Mouse (Mus musculus) Patski (cell line): Measurements from ENCODE around the gene Zfp771. TPM values are rescaled to one million over a fixed set of nuclear protein-coding genes. Genes with fewer than 3 reads are reported as not detected.

ENCODE experiments used
- ATAC-seq: fragments of 100-300 bp; one replicate; pipeline ENCODE4 v1.8.0; 2021
- CTCF ChIA-PET: fragments of 350-600 bp; sonication (Branson Sonifier 250); formaldehyde crosslinking; loops from one replicate; lab custom pipeline; 2022; ENCODE audit warnings: inconsistent platforms; lab: Charles Lee
- POLR2A ChIA-PET: fragments of 350-600 bp; sonication (Branson Sonifier 250); formaldehyde crosslinking; loops from one replicate; lab custom pipeline; 2022; ENCODE audit warnings: antibody characterized with exemption, inconsistent platforms; lab: Charles Lee
- DNase-seq: peaks from one replicate; pipeline ENCODE4 v3.0.0-alpha.2; 2011; ENCODE audit warnings: low read depth, low spot score
- H3K27me3 ChIP-seq: fragments of 371-371 bp; one replicate; pipeline ENCODE4 v1.5.1; 2021
- CTCF ChIP-seq: fragments of 100-300 bp; IDR thresholded peaks from one replicate; pipeline ENCODE4 v1.5.1; 2021
- in situ Hi-C: fragments of 300-500 bp; cut with MboI; formaldehyde crosslinking; loops from 3 replicates; pipeline ENCODE4 v1.11.1; 2018; ENCODE audit warnings: low pct_unique_long_range_greater_than_20kb, mixed read lengths
- polyA plus RNA-seq: library from polyadenylated mRNA; unstranded; gene quantifications from one replicate; pipeline ENCODE4 v1.2.3, GENCODE M21; 2021

Zfp771 gene
- polyA plus RNA-seq, 1 experiment from 2014 or later: 45.1 TPM

GRCm38 (mm10) chr7:127253821-127254769 lies 10.0 kb downstream of the Zfp771 start:
- no peaks in the 10 kb centered on the region for H3K27me3 ChIP-seq
- DNase-seq: peak; percentile 71
- no peak for TF ChIP-seq CTCF
- in situ Hi-C loops: no loop called here
- ChIA-PET POLR2A (interaction anchor here (0.7 to 1.0 kb wide), 3 partner anchors 9 to 381 kb away, joined by 3 to 4 read pairs (median 3); no protein-coding TSS in a partner anchor), CTCF (no interaction called here)
- peak; percentile 84 for ATAC-seq

GRCm38 (mm10) chr7:127255008-127255407 lies 10.9 kb downstream of the Zfp771 start:
- DNase-seq (no peak), ATAC-seq (no peak)
- no peaks in the 10 kb centered on the region for H3K27me3 ChIP-seq
- in situ Hi-C loops: no loop called here
- ChIA-PET POLR2A (interaction anchor here (1.0 kb wide), 1 partner anchor 15 kb away, joined by 4 read pairs; no protein-coding TSS in a partner anchor), CTCF (no interaction called here)
- TF ChIP-seq CTCF: no peak

GRCm38 (mm10) chr7:127255965-127256364 lies 11.9 kb downstream of the Zfp771 start:
- TF ChIP-seq CTCF: no peak
- ATAC-seq: no peak
- no peaks in the 10 kb centered on the region for H3K27me3 ChIP-seq
- ChIA-PET POLR2A (interaction anchor here (0.6 to 1.4 kb wide), 2 partner anchors 37 to 215 kb away, joined by 3 to 4 read pairs; no protein-coding TSS in a partner anchor), CTCF (no interaction called here)
- DNase-seq: no peak
- in situ Hi-C loops: no loop called here

GRCm38 (mm10) chr7:127256518-127256917 lies 12.4 kb downstream of the Zfp771 start:
- in situ Hi-C loops: no loop called here
- DNase-seq: no peak
- ATAC-seq: no peak
- ChIA-PET POLR2A (interaction anchor here (0.6 to 1.4 kb wide), 2 partner anchors 37 to 214 kb away, joined by 3 to 4 read pairs; no protein-coding TSS in a partner anchor), CTCF (no interaction called here)
- H3K27me3 ChIP-seq: no peaks in the 10 kb centered on the region
- no peak for TF ChIP-seq CTCF

- DNase-seq (no peak), ATAC-seq (no peak)
- ChIA-PET POLR2A (no interaction called here), CTCF (no interaction called here)
- H3K27me3 ChIP-seq: no peaks in the 10 kb centered on the region
- TF ChIP-seq CTCF: no peak
- in situ Hi-C loops: no loop called here
Observed at GRCm38 (mm10) chr7:127259186-127259905, 15.3 kb downstream of the Zfp771 start.

- ChIA-PET POLR2A (no interaction called here), CTCF (interaction anchor here (0.8 kb wide), 2 partner anchors 10 to 17 kb away, joined by 3 read pairs; no protein-coding TSS in a partner anchor)
- H3K27me3 ChIP-seq: no peaks in the 10 kb centered on the region
- TF ChIP-seq CTCF: no peak
- DNase-seq (peak; percentile 90), ATAC-seq (peak; percentile 94)
- in situ Hi-C loops: no loop called here
Observed at GRCm38 (mm10) chr7:127260309-127261111, 16.4 kb downstream of the Zfp771 start, which contains the start of gene Dctpp1. TSS of gene Dctpp1 (minus strand) at chr7:127260709.

GRCm38 (mm10) chr7:127262218-127262961 lies 18.3 kb downstream of the Zfp771 start:
- in situ Hi-C loops: no loop called here
- TF ChIP-seq CTCF: no peak
- no peak for ATAC-seq
- ChIA-PET POLR2A (no interaction called here), CTCF (interaction anchor here (1.0 to 1.6 kb wide), 2 partner anchors 8 to 15 kb away, joined by 3 to 5 read pairs; no protein-coding TSS in a partner anchor)
- DNase-seq: no peak
- no peaks in the 10 kb centered on the region for H3K27me3 ChIP-seq

GRCm38 (mm10) chr7:127263526-127263925 lies 19.5 kb downstream of the Zfp771 start:
- ATAC-seq: no peak
- no peak for DNase-seq
- POLR2A ChIA-PET: no interaction called here
- CTCF ChIA-PET: no interaction called here
- no peaks in the 10 kb centered on the region for H3K27me3 ChIP-seq
- no peak for TF ChIP-seq CTCF
- in situ Hi-C loops: no loop called here

- no peak for TF ChIP-seq CTCF
- DNase-seq (no peak), ATAC-seq (no peak)
- in situ Hi-C loops: no loop called here
- ChIA-PET CTCF (interaction anchor here (0.7 to 1.7 kb wide), 3 partner anchors 8 to 37 kb away, joined by 3 to 5 read pairs (median 3); partner anchors contain the start of gene Dctpp1), POLR2A (interaction anchor here (0.6 to 1.7 kb wide), 2 partner anchors 16 to 213 kb away, joined by 3 to 4 read pairs; no protein-coding TSS in a partner anchor)
- no peaks in the 10 kb centered on the region for H3K27me3 ChIP-seq
Observed at GRCm38 (mm10) chr7:127270256-127270655, 26.2 kb downstream of the Zfp771 start.
